Mouse (Mus musculus): ENCODE data around the gene Chrd. TPM values are rescaled to one million over a fixed set of nuclear protein-coding genes. Genes with fewer than 3 reads are reported as not detected.

The Chrd gene
- polyA plus RNA-seq, 1 experiment, result 71.8 TPM

GRCm38 (mm10) chr16:20715976-20716840 lies 16.7 kb upstream of the Chrd start:
- H3K27ac ChIP-seq (ENCODE audit: insufficient read depth, low read length), result peak overlapping the region; percentile 88
- peaks cover 1% of the 10 kb centered on the region; the same call in 1 of the 2 replicates for H3K4me1 ChIP-seq (ENCODE audit: control insufficient read depth, insufficient read depth, low read length)
- TF ChIP-seq CTCF (IDR thresholded peaks at IDR 0.05; ENCODE audit: extremely low read depth, insufficient read depth, low read length) (no peak), POLR2A (IDR thresholded peaks at IDR 0.05; ENCODE audit: extremely low read depth, insufficient read depth, low read length) (peak; percentile 43; the same call in 1 of the 2 replicates)
- H3K4me3 ChIP-seq (ENCODE audit: insufficient read depth, low read length), result peak overlapping the region; percentile 72

- peaks cover 1% of the 10 kb centered on the region; the same call in 1 of the 2 replicates for H3K4me1 ChIP-seq (ENCODE audit: control insufficient read depth, insufficient read depth, low read length)
- TF ChIP-seq CTCF (IDR thresholded peaks at IDR 0.05; ENCODE audit: extremely low read depth, insufficient read depth, low read length), result 0 out of 2 replicates have a peak, but pooled peaks have one; percentile 4
- no peak for TF ChIP-seq POLR2A (IDR thresholded peaks at IDR 0.05; ENCODE audit: extremely low read depth, insufficient read depth, low read length)
- H3K4me3 ChIP-seq (ENCODE audit: insufficient read depth, low read length), result peak overlapping the region; percentile 72
- peak overlapping the region; percentile 81 for H3K27ac ChIP-seq (ENCODE audit: insufficient read depth, low read length)
Observed at GRCm38 (mm10) chr16:20716841-20717180, 16.1 kb upstream of the Chrd start.

GRCm38 (mm10) chr16:20717181-20717977 lies 15.5 kb upstream of the Chrd start, which contains the start of the genes Polr2h and Clcn2:
Gene Polr2h, plus strand, starts transcription at chr16:20717665.
Gene Clcn2, minus strand, starts transcription at chr16:20717746.
- H3K4me1 ChIP-seq (ENCODE audit: control insufficient read depth, insufficient read depth, low read length), result peaks cover 1% of the 10 kb centered on the region; the same call in 1 of the 2 replicates
- H3K27ac ChIP-seq (ENCODE audit: insufficient read depth, low read length), result peak within 1 kb of the TSS; percentile 88
- TF ChIP-seq CTCF (IDR thresholded peaks at IDR 0.05; ENCODE audit: extremely low read depth, insufficient read depth, low read length), result peak; percentile 40
- TF ChIP-seq POLR2A (IDR thresholded peaks at IDR 0.05; ENCODE audit: extremely low read depth, insufficient read depth, low read length), result peak; percentile 54
- H3K4me3 ChIP-seq (ENCODE audit: insufficient read depth, low read length), result peak within 1 kb of the TSS; percentile 72

- TF ChIP-seq POLR2A (IDR thresholded peaks at IDR 0.05; ENCODE audit: extremely low read depth, insufficient read depth, low read length) (no peak), CTCF (IDR thresholded peaks at IDR 0.05; ENCODE audit: extremely low read depth, insufficient read depth, low read length) (no peak)
- peak overlapping the region; percentile 72 for H3K4me3 ChIP-seq (ENCODE audit: insufficient read depth, low read length)
- no peak overlapping the region for H3K27ac ChIP-seq (ENCODE audit: insufficient read depth, low read length)
- peaks cover 1% of the 10 kb centered on the region; the same call in 1 of the 2 replicates for H3K4me1 ChIP-seq (ENCODE audit: control insufficient read depth, insufficient read depth, low read length)
Observed at GRCm38 (mm10) chr16:20717978-20718670, 14.8 kb upstream of the Chrd start.

GRCm38 (mm10) chr16:20721808-20722207 lies 11.1 kb upstream of the Chrd start:
- Histone ChIP-seq H3K27ac (ENCODE audit: insufficient read depth, low read length) (no peak overlapping the region), H3K4me1 (ENCODE audit: control insufficient read depth, insufficient read depth, low read length) (no peaks in the 10 kb centered on the region), H3K4me3 (ENCODE audit: insufficient read depth, low read length) (no peak overlapping the region)
- TF ChIP-seq CTCF (IDR thresholded peaks at IDR 0.05; ENCODE audit: extremely low read depth, insufficient read depth, low read length) (no peak), POLR2A (IDR thresholded peaks at IDR 0.05; ENCODE audit: extremely low read depth, insufficient read depth, low read length) (no peak)

GRCm38 (mm10) chr16:20722736-20723135 lies 10.2 kb upstream of the Chrd start:
- H3K27ac ChIP-seq (ENCODE audit: insufficient read depth, low read length), result no peak overlapping the region
- H3K4me1 ChIP-seq (ENCODE audit: control insufficient read depth, insufficient read depth, low read length), result no peaks in the 10 kb centered on the region
- TF ChIP-seq CTCF (IDR thresholded peaks at IDR 0.05; ENCODE audit: extremely low read depth, insufficient read depth, low read length), result no peak
- TF ChIP-seq POLR2A (IDR thresholded peaks at IDR 0.05; ENCODE audit: extremely low read depth, insufficient read depth, low read length), result no peak
- H3K4me3 ChIP-seq (ENCODE audit: insufficient read depth, low read length), result no peak overlapping the region

GRCm38 (mm10) chr16:20723247-20723646 lies 9.7 kb upstream of the Chrd start:
- H3K27ac ChIP-seq (ENCODE audit: insufficient read depth, low read length), result no peak overlapping the region
- no peak for TF ChIP-seq POLR2A (IDR thresholded peaks at IDR 0.05; ENCODE audit: extremely low read depth, insufficient read depth, low read length)
- TF ChIP-seq CTCF (IDR thresholded peaks at IDR 0.05; ENCODE audit: extremely low read depth, insufficient read depth, low read length), result no peak
- H3K4me1 ChIP-seq (ENCODE audit: control insufficient read depth, insufficient read depth, low read length), result no peaks in the 10 kb centered on the region
- H3K4me3 ChIP-seq (ENCODE audit: insufficient read depth, low read length), result no peak overlapping the region

- Histone ChIP-seq H3K27ac (ENCODE audit: insufficient read depth, low read length) (no peak overlapping the region), H3K4me3 (ENCODE audit: insufficient read depth, low read length) (no peak overlapping the region), H3K4me1 (ENCODE audit: control insufficient read depth, insufficient read depth, low read length) (no peaks in the 10 kb centered on the region)
- TF ChIP-seq POLR2A (IDR thresholded peaks at IDR 0.05; ENCODE audit: extremely low read depth, insufficient read depth, low read length) (no peak), CTCF (IDR thresholded peaks at IDR 0.05; ENCODE audit: extremely low read depth, insufficient read depth, low read length) (peak; percentile 63)
Observed at GRCm38 (mm10) chr16:20724338-20724748, 8.6 kb upstream of the Chrd start.

GRCm38 (mm10) chr16:20725321-20725720 lies 7.6 kb upstream of the Chrd start:
- no peaks in the 10 kb centered on the region for H3K4me1 ChIP-seq (ENCODE audit: control insufficient read depth, insufficient read depth, low read length)

More at GRCm38 (mm10) chr16:20725321-20725720, 7.6 kb upstream of the Chrd start:
- TF ChIP-seq POLR2A (IDR thresholded peaks at IDR 0.05; ENCODE audit: extremely low read depth, insufficient read depth, low read length), result no peak
- TF ChIP-seq CTCF (IDR thresholded peaks at IDR 0.05; ENCODE audit: extremely low read depth, insufficient read depth, low read length), result no peak
- Histone ChIP-seq H3K4me3 (ENCODE audit: insufficient read depth, low read length) (no peak overlapping the region), H3K27ac (ENCODE audit: insufficient read depth, low read length) (no peak overlapping the region)

All from cortical plate, adult 2 months (tissue).